Mouse (Mus musculus) heart, adult 11 months (tissue): ENCODE measurements at regions not wholly inside any gene's neighbourhood (a gene's known extent, or its start where the extent isn't known, plus 50 kb on each side); places are given as distances from the start of the nearest gene placed in this dataset.
A peak's percentile ranks its signal among the peaks of the same experiment; 100 is the strongest.

Source experiments
- DNase-seq: peaks from one replicate; pipeline ENCODE4 v3.0.0; 2022

DNA sequence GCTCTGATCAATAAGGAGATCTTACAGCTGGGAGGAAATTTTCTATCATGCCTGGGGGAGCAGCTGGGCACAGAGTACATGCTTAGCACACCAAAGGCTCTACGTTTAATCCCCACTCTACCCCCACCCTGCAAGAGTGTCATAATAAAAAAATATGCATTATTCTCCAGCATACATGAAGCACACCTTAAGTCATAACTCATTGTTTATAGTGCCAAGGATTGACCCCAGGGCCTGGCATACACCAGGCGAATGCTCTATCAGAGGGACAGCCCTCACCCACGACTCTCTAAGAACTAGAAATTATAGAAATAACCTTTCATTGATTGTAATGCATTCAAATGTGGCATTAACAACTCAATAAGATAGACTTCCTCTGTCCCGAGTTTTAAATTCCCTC is 59.4 kb upstream of the Ppp2r5c start:
- DNase-seq: no peak

DNA sequence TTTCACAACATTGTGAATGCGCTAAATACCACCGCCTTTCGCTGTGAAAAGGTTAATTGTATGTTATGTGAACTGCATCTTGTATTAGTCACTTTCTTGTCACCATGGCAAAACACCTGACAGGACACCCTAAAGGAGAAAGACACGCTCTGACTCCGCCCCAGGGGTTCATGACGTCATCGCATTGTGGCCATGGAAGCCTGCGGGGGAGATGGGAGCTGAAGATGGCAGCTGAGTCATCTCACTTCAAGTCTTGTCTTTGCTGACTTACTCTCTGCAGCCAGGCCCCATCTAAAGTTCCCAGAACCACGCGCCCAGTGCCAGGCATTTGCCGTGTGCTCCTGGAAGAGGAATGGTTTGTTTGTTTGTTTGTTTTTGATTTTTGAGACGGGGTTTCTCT is 57.5 kb upstream of the Ppp2r5c start:
- DNase-seq: peak; percentile 66

DNA sequence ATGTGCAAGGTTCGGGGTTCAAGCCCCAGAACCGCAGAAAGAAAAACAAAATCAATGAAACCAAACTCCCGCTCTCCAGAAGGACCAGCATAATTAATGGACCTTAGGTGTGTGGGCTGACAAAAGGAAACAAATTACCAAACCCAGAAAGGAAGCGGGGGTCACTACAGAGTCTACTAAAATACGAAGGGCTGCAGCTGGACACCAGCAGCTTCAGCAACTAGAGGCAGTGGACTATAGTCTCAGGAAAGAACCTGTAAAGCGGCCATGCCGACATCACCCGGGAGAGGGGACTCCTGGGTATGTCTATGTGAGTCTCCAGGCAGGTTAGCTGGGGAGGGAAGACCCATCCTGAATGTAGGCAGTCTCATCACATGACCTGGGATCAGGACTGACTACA is 55.5 kb upstream of the Ppp2r5c start:
- no peak for DNase-seq

DNA sequence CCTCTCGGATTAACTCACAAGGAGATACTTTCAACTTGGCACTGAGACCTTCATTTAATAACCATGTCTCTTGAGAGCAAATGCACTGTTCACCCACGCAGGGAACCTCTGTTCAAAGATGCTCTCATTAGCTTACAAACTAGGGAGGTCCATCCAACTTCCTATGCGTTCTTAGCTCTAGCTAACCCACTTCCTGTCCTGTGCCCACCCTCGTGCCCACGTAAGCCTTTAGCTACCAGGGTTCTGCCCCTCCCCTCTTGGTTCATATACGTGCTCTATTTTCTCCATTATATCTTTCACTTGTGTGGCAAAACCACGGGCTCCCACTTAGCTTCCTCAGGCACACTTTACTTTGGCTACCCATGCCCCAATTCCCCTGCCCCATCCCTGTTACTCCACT is 53.4 kb upstream of the Ppp2r5c start:
- peak; percentile 53 for DNase-seq
